Mouse (Mus musculus) limb, embryonic 14.5 days (tissue): ENCODE data around the gene Mtap. TPM values are rescaled to one million over a fixed set of nuclear protein-coding genes. Genes with fewer than 3 reads are reported as not detected.

Experiments
- ATAC-seq: fragments of 200-750 bp; cut with Nextera tagmentation; 2 replicates; pipeline ENCODE4 v1.8.0; 2017; ENCODE audit warnings: low read depth, moderate number of reproducible peaks, moderate TSS enrichment; ENCODE audit not compliant: low FRiP score
- DNase-seq: peaks from one replicate; pipeline ENCODE4 v3.0.0-alpha.2; 2015; ENCODE audit warnings: low spot score
- H3K27ac ChIP-seq: fragments of 300-500 bp; sonication (generic); replicated peaks from 2 replicates; pipeline ENCODE4 v1.5.1; 2014; ENCODE audit warnings: low read depth, mild to moderate bottlenecking, low read length, moderate library complexity, mixed read lengths
- H3K27me3 ChIP-seq: fragments of 300-500 bp; sonication (generic); 2 replicates; pipeline ENCODE4 v1.6.1; 2014; ENCODE audit warnings: low read length, mixed read lengths; ENCODE audit not compliant: control insufficient read depth, insufficient read depth
- H3K36me3 ChIP-seq: fragments of 300-500 bp; sonication (generic); 2 replicates; pipeline ENCODE4 v1.6.1; 2014; ENCODE audit warnings: mild to moderate bottlenecking, low read length, moderate library complexity, mixed read lengths; ENCODE audit not compliant: control insufficient read depth, insufficient read depth
- H3K4me1 ChIP-seq: fragments of 300-500 bp; sonication (generic); 2 replicates; pipeline ENCODE4 v1.6.1; 2014; ENCODE audit warnings: antibody characterized with exemption, low read length, mixed read lengths; ENCODE audit not compliant: control insufficient read depth, insufficient read depth
- H3K4me2 ChIP-seq: fragments of 300-500 bp; sonication (generic); replicated peaks from 2 replicates; pipeline ENCODE4 v1.6.1; 2014; ENCODE audit warnings: low read depth, mild to moderate bottlenecking, low read length, moderate library complexity; ENCODE audit not compliant: severe bottlenecking
- H3K4me3 ChIP-seq: fragments of 300-500 bp; sonication (generic); replicated peaks from 2 replicates; pipeline ENCODE4 v1.5.1; 2014; ENCODE audit warnings: low read length
- H3K9ac ChIP-seq: fragments of 300-500 bp; sonication (generic); 2 replicates; pipeline ENCODE4 v1.6.1; 2014; ENCODE audit warnings: mild to moderate bottlenecking, low read depth, low read length, moderate library complexity; ENCODE audit not compliant: severe bottlenecking
- H3K9me3 ChIP-seq: fragments of 300-500 bp; sonication (generic); 2 replicates; pipeline ENCODE4 v1.6.1; 2016; ENCODE audit warnings: low read length; ENCODE audit not compliant: control insufficient read depth
- POLR2A ChIP-seq: fragments of 200-500 bp; IDR thresholded peaks from 2 replicates; pipeline ENCODE4 v1.8.0; 2012; ENCODE audit warnings: inconsistent platforms, mild to moderate bottlenecking, moderate library complexity, borderline replicate concordance; ENCODE audit not compliant: insufficient read depth, insufficient read length; ENCODE audit errors: extremely low read depth
- WGBS: fragments of 180-500 bp; shearing (Covaris S2); extraction: QIAGEN DNeasy Blood & Tissue Kit; methylation state at CpG from one replicate; pipeline ENCODE4 v1.1.7; 2014; 5-methylcytosine and 5-hydroxymethylcytosine counted together
- polyA plus RNA-seq, 2 experiments: library from polyadenylated mRNA; depleted of rRNA in 1 of 2; stranded (reverse) in 1 of 2; unstranded in 1 of 2; fragments of >200 nt; fragmentation: Nextera tagmentation in 1 of 2; extraction: Ambion mirVana in 1 of 2; gene quantifications; 2 replicates each; pipeline versions ENCODE4 v1.2.1 to v1.2.3; 2012 to 2014

The Mtap gene
- polyA plus RNA-seq, 2 experiments: 36.4 to 74.1 TPM

- H3K9me3 ChIP-seq: no peaks in the 10 kb centered on the region
- H3K4me2 ChIP-seq: peak overlapping the region; percentile 57; the same call in 1 of the 2 replicates
- H3K4me1 ChIP-seq: peaks cover 15% of the 10 kb centered on the region
- no peak overlapping the region for H3K27ac ChIP-seq
- H3K36me3 ChIP-seq: no peaks in the 10 kb centered on the region; the same call in 1 of the 2 replicates
- DNase-seq (no peak), ATAC-seq (no peak)
- no peaks in the 10 kb centered on the region for H3K27me3 ChIP-seq
- no peak overlapping the region for H3K4me3 ChIP-seq
- no peak for TF ChIP-seq POLR2A
- no peak overlapping the region for H3K9ac ChIP-seq
- WGBS: 27% methylated on average over 3 of the region's 3 CpGs
These were observed 566 bp upstream of the Mtap start for GRCm38 (mm10) chr4:89136356-89136755.

- Histone ChIP-seq H3K27ac (peak overlapping the region; percentile 90), H3K9me3 (no peaks in the 10 kb centered on the region), H3K36me3 (peaks cover 3% of the 10 kb centered on the region; the same call in 1 of the 2 replicates), H3K27me3 (no peaks in the 10 kb centered on the region), H3K4me2 (peak overlapping the region; percentile 57), H3K4me3 (peak overlapping the region; percentile 97), H3K4me1 (peaks cover 15% of the 10 kb centered on the region), H3K9ac (peak overlapping the region; percentile 92)
- WGBS: under 1% methylated on average over 32 of the region's 36 CpGs
- peak; percentile 60 for DNase-seq
- peak; percentile 38 for ATAC-seq
- no peak for TF ChIP-seq POLR2A
These were observed 829 bp downstream of the Mtap start for GRCm38 (mm10) chr4:89137542-89138360.

DNA sequence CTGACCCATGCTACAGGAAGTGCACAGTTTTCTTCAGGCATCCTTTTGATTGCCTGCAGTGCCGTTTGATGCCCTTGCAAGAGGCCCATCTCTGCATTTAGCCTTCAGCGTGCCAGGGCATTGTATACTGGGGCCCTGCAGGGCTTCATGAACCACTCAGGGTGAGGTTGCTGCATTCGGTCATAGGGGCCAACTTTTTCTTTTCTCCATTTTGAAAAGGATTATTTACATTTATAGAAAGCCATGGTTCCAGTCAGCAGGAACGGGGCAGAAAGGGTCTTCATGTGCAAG is 1.4 kb downstream of the Mtap start:
- peak overlapping the region; percentile 57 for H3K4me2 ChIP-seq
- 14% methylated on average over 4 of the region's 4 CpGs for WGBS
- ATAC-seq: no peak

GRCm38 (mm10) chr4:89140832-89141231 is 3.9 kb downstream of the Mtap start:
- WGBS: 75% methylated on average over 5 of the region's 5 CpGs
- no peak for TF ChIP-seq POLR2A

More for the DNA sequence above, 1.4 kb downstream of the Mtap start:
- no peaks in the 10 kb centered on the region for H3K27me3 ChIP-seq
- H3K36me3 ChIP-seq: peaks cover 7% of the 10 kb centered on the region
- peaks cover 15% of the 10 kb centered on the region for H3K4me1 ChIP-seq
- H3K4me3 ChIP-seq: peak overlapping the region; percentile 97
- peak overlapping the region; percentile 90; the same call in 1 of the 2 replicates for H3K27ac ChIP-seq
- H3K9ac ChIP-seq: peak overlapping the region; percentile 92
- no peak for DNase-seq
- no peak for TF ChIP-seq POLR2A
- H3K9me3 ChIP-seq: no peaks in the 10 kb centered on the region

GRCm38 (mm10) chr4:89145409-89145808 is 8.5 kb downstream of the Mtap start:
- peaks cover 35% of the 10 kb centered on the region for H3K36me3 ChIP-seq
- H3K27me3 ChIP-seq: no peaks in the 10 kb centered on the region
- TF ChIP-seq POLR2A: no peak
- 37% methylated on average over 6 of the region's 6 CpGs for WGBS
- no peaks in the 10 kb centered on the region for H3K9me3 ChIP-seq
- H3K9ac ChIP-seq: no peak overlapping the region
- H3K4me3 ChIP-seq: no peak overlapping the region
- ATAC-seq: 0 out of 2 replicates have a peak, but pooled peaks have one; percentile 58
- H3K4me1 ChIP-seq: no peaks in the 10 kb centered on the region
- no peak overlapping the region for H3K27ac ChIP-seq
- no peak overlapping the region for H3K4me2 ChIP-seq
- DNase-seq: peak; percentile 40

More at GRCm38 (mm10) chr4:89140832-89141231, 3.9 kb downstream of the Mtap start:
- Histone ChIP-seq H3K9ac (no peak overlapping the region), H3K27ac (no peak overlapping the region), H3K4me1 (peaks cover 15% of the 10 kb centered on the region), H3K36me3 (peaks cover 15% of the 10 kb centered on the region), H3K4me2 (no peak overlapping the region), H3K4me3 (no peak overlapping the region), H3K27me3 (no peaks in the 10 kb centered on the region), H3K9me3 (no peaks in the 10 kb centered on the region)
- DNase-seq: no peak
- ATAC-seq: no peak
